Mouse (Mus musculus) megakaryocyte, adult 5-6 weeks (primary cell): ENCODE results near the gene Lamp2. TPM values are rescaled to one million over a fixed set of nuclear protein-coding genes. Genes with fewer than 3 reads are reported as not detected.
A peak's percentile ranks its signal among the peaks of the same experiment; 100 is the strongest.
"Not testable (repeated sequence)": the region's sequence is repeated elsewhere in the genome, so short reads cannot be mapped to it uniquely, and the experiment has no call there.

Experiments
- ATAC-seq: 2 replicates; pipeline ENCODE4 v1.8.0; 2016; ENCODE audit warnings: mild to moderate bottlenecking, inconsistent platforms; ENCODE audit not compliant: poor library complexity, severe bottlenecking
- total RNA-seq, 2 experiments: library from RNA; stranded (forward) in 1 of 2; stranded (reverse) in 1 of 2; fragments of 153-499, 151-499 nt in 1 of 2; fragments of 221-1000, 200-1000 nt in 1 of 2; gene quantifications; 2 replicates each; pipeline versions ENCODE4 v1.2.3 to v1.2.4; 2015 to 2017

The Lamp2 gene
- total RNA-seq, 2 experiments from 2014 or later: 338 to 491 TPM

- no peak for ATAC-seq
Measured at GRCm38 (mm10) chrX:38428818-38429440, 27.3 kb downstream of the Lamp2 start.

GRCm38 (mm10) chrX:38426043-38426442 is 30.2 kb downstream of the Lamp2 start:
- ATAC-seq: no peak

GRCm38 (mm10) chrX:38423096-38423495 is 33.2 kb downstream of the Lamp2 start:
- ATAC-seq: no peak

- ATAC-seq: no peak
Measured at GRCm38 (mm10) chrX:38422396-38422795, 33.9 kb downstream of the Lamp2 start.

GRCm38 (mm10) chrX:38403879-38404278 is 52.4 kb downstream of the Lamp2 start:
- no peak for ATAC-seq

GRCm38 (mm10) chrX:38402981-38403380 is 53.3 kb downstream of the Lamp2 start:
- no peak for ATAC-seq

GRCm38 (mm10) chrX:38402004-38402403 is 54.2 kb downstream of the Lamp2 start:
- no peak for ATAC-seq

- no peak for ATAC-seq
Measured at GRCm38 (mm10) chrX:38400616-38401015, 55.6 kb downstream of the Lamp2 start.

- ATAC-seq: no peak
Measured at GRCm38 (mm10) chrX:38399671-38400070, 56.6 kb downstream of the Lamp2 start.

GRCm38 (mm10) chrX:38373169-38373568 is 83.1 kb downstream of the Lamp2 start:
- ATAC-seq: peak; percentile 88

GRCm38 (mm10) chrX:38364621-38365020 is 91.6 kb downstream of the Lamp2 start:
- ATAC-seq: not testable (repeated sequence)

GRCm38 (mm10) chrX:38362016-38362415 is 94.2 kb downstream of the Lamp2 start:
- no peak for ATAC-seq

Other genes starting within 250 kb of the Lamp2 start
- gene Tmem255a, start 204.0 kb downstream of the Lamp2 start, total RNA-seq (2015): not detected in 2 replicates
- 0.12 TPM in 1 of 2 replicates, not detected in the other for gene Tmem255a, start 204.0 kb downstream of the Lamp2 start, total RNA-seq (2017)
- not detected in 2 replicates for gene Atp1b4, start 140.3 kb downstream of the Lamp2 start, total RNA-seq (2015)
- gene Atp1b4, start 140.3 kb downstream of the Lamp2 start, total RNA-seq (2017): 0.04 TPM in 1 of 2 replicates, not detected in the other
- gene Cul4b, start 119.7 kb upstream of the Lamp2 start, total RNA-seq (2015): 65.6 and 75.3 TPM in 2 replicates
- 72.2 and 75.7 TPM in 2 replicates for gene Cul4b, start 119.7 kb upstream of the Lamp2 start, total RNA-seq (2017)
- gene Mcts1, start 144.1 kb upstream of the Lamp2 start, total RNA-seq (2015): 131 and 160 TPM in 2 replicates
- gene Mcts1, start 144.1 kb upstream of the Lamp2 start, total RNA-seq (2017): 46.3 and 67.0 TPM in 2 replicates
- gene C1galt1c1, start 178.6 kb upstream of the Lamp2 start, total RNA-seq (2015): 347 and 386 TPM in 2 replicates
- 408 and 475 TPM in 2 replicates for gene C1galt1c1, start 178.6 kb upstream of the Lamp2 start, total RNA-seq (2017)